Mouse (Mus musculus) Patski (cell line): ENCODE results near the gene Cd163l1. TPM values are rescaled to one million over a fixed set of nuclear protein-coding genes. Genes with fewer than 3 reads are reported as not detected.

Experiments used
- ATAC-seq: fragments of 100-300 bp; one replicate; pipeline ENCODE4 v1.8.0; 2021
- CTCF ChIA-PET: fragments of 350-600 bp; sonication (Branson Sonifier 250); formaldehyde crosslinking; loops from one replicate; lab custom pipeline; 2022; ENCODE audit warnings: inconsistent platforms; lab: Charles Lee
- POLR2A ChIA-PET: fragments of 350-600 bp; sonication (Branson Sonifier 250); formaldehyde crosslinking; loops from one replicate; lab custom pipeline; 2022; ENCODE audit warnings: antibody characterized with exemption, inconsistent platforms; lab: Charles Lee
- DNase-seq: peaks from one replicate; pipeline ENCODE4 v3.0.0-alpha.2; 2011; ENCODE audit warnings: low read depth, low spot score
- H3K27me3 ChIP-seq: fragments of 371-371 bp; one replicate; pipeline ENCODE4 v1.5.1; 2021
- CTCF ChIP-seq: fragments of 100-300 bp; IDR thresholded peaks from one replicate; pipeline ENCODE4 v1.5.1; 2021
- in situ Hi-C: fragments of 300-500 bp; cut with MboI; formaldehyde crosslinking; loops from 3 replicates; pipeline ENCODE4 v1.11.1; 2018; ENCODE audit warnings: low pct_unique_long_range_greater_than_20kb, mixed read lengths
- polyA plus RNA-seq: library from polyadenylated mRNA; unstranded; gene quantifications from one replicate; pipeline ENCODE4 v1.2.3, GENCODE M21; 2021

Cd163l1 gene
- polyA plus RNA-seq, 1 experiment from 2014 or later, result not detected

DNA sequence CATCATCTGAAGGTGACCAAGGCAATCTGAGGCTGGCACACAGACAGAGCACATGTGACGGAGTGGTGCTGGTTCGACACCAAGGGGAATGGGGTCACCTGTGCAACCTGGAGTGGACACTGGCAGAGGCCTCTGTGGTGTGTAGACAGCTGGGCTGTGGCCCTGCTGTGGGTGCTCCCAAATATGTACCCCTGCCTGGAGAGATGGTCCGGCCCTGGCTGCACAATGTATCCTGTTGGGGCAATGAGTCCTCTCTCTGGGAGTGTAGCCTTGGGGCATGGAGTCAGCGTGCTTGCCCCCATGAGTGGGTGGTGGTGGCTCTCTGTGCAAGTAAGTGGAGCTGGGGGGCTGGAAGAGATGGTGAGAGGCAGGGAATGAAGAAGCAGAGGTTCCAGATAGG lies 2.3 kb downstream of the Cd163l1 start:
- ChIA-PET CTCF (no interaction called here), POLR2A (no interaction called here)
- no peak for DNase-seq
- no peak for TF ChIP-seq CTCF
- no peak for ATAC-seq
- in situ Hi-C loops, result no loop called here
- peaks cover 3% of the 10 kb centered on the region for H3K27me3 ChIP-seq

DNA sequence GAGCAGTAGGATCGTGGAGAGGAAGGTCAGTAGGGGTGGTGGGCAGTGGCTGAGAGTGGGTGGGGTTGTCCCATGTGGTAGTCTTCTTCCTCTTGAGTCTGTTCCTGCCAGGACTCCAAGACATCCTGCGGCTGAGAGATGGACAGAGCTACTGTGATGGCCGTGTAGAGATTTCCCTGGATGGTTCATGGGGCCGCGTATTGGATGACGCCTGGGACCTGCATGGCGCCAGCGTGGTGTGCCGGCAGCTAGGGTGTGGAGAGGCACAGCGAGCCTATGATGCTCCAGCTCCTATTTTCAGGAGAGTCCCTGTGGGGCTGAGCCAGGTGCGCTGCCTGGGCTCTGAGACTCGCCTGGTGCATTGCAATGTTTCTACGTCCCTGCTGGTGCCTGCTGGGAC lies 6.1 kb downstream of the Cd163l1 start:
- ChIA-PET POLR2A (no interaction called here), CTCF (no interaction called here)
- DNase-seq (no peak), ATAC-seq (no peak)
- no peaks in the 10 kb centered on the region for H3K27me3 ChIP-seq
- in situ Hi-C loops, result no loop called here
- TF ChIP-seq CTCF, result no peak

GRCm38 (mm10) chr7:140228476-140228875 lies 10.4 kb downstream of the Cd163l1 start:
- H3K27me3 ChIP-seq, result no peaks in the 10 kb centered on the region
- in situ Hi-C loops, result no loop called here
- ChIA-PET CTCF (interaction anchor here (0.7 kb wide), 1 partner anchor 128 kb away, joined by 3 read pairs; no protein-coding TSS in a partner anchor), POLR2A (no interaction called here)
- TF ChIP-seq CTCF, result no peak
- DNase-seq (no peak), ATAC-seq (no peak)

GRCm38 (mm10) chr7:140231026-140231425 lies 13.0 kb downstream of the Cd163l1 start:
- no peaks in the 10 kb centered on the region for H3K27me3 ChIP-seq
- DNase-seq, result no peak
- ChIA-PET CTCF (no interaction called here), POLR2A (no interaction called here)
- no peak for ATAC-seq
- in situ Hi-C loops, result no loop called here
- no peak for TF ChIP-seq CTCF

GRCm38 (mm10) chr7:140233696-140234095 lies 15.6 kb downstream of the Cd163l1 start:
- ChIA-PET CTCF (no interaction called here), POLR2A (no interaction called here)
- no peaks in the 10 kb centered on the region for H3K27me3 ChIP-seq
- in situ Hi-C loops, result no loop called here
- DNase-seq, result no peak
- no peak for TF ChIP-seq CTCF
- no peak for ATAC-seq

GRCm38 (mm10) chr7:140247216-140247615 lies 29.1 kb downstream of the Cd163l1 start, which contains the start of gene 5830411N06Rik:
Gene 5830411N06Rik (plus strand): TSS chr7:140247284.
- ATAC-seq (no peak), DNase-seq (no peak)
- in situ Hi-C loops, result no loop called here
- no peak for TF ChIP-seq CTCF
- CTCF ChIA-PET, result no interaction called here
- H3K27me3 ChIP-seq, result no peaks in the 10 kb centered on the region
- POLR2A ChIA-PET, result interaction anchor here (0.5 kb wide), 1 partner anchor 583 kb away, joined by 3 read pairs; no protein-coding TSS in a partner anchor

DNA sequence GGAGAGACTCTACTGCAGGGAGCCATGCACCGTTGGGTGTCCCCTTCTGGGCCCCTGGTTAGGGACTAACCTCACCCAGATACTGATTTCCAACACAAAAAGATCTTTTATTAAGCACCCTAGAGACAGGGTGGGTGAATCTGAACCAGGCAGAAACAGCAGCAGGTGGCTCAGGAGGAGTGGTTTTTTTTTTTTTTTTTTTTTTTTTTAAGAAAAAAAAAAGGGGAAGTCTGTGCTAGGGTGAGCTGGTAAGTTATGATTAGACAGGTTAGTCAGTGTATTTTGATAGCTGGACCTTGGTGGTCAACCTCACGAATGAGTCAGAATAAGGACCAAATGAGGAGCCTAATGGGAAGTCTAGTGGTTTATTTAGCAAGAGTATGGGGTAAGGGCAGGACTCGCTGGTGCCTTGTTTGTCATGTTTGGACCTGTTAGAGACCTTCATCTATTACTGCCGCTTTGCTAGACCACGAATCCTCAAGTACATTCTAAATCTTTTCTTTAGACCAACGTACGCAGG lies 35.8 kb downstream of the Cd163l1 start:
- no peak for ATAC-seq

More for the DNA sequence above, 35.8 kb downstream of the Cd163l1 start:
- in situ Hi-C loops, result no loop called here
- DNase-seq, result no peak
- TF ChIP-seq CTCF, result no peak
- ChIA-PET POLR2A (interaction anchor here (0.6 kb wide), 1 partner anchor 176 kb away, joined by 5 read pairs; no protein-coding TSS in a partner anchor), CTCF (interaction anchor here (1.1 kb wide), 1 partner anchor 8 kb away, joined by 3 read pairs; no protein-coding TSS in a partner anchor)
- H3K27me3 ChIP-seq, result no peaks in the 10 kb centered on the region

Other genes starting within 250 kb of the Cd163l1 start
- 0.18 TPM for gene 6430531B16Rik, start 239.5 kb upstream of the Cd163l1 start, polyA plus RNA-seq
- 1.4 TPM for gene Adam8, start 225.7 kb upstream of the Cd163l1 start, polyA plus RNA-seq
- gene Zfp511, start 181.9 kb upstream of the Cd163l1 start, polyA plus RNA-seq, result 28.8 TPM
- gene Tubgcp2, start 181.6 kb upstream of the Cd163l1 start, polyA plus RNA-seq, result 29.2 TPM
- not detected for gene Msx3, start 169.2 kb upstream of the Cd163l1 start, polyA plus RNA-seq
- gene Caly, start 135.7 kb upstream of the Cd163l1 start, polyA plus RNA-seq, result not detected
- gene Prap1, start 124.9 kb upstream of the Cd163l1 start, polyA plus RNA-seq, result not detected
- 50.1 TPM for gene Fuom, start 115.8 kb upstream of the Cd163l1 start, polyA plus RNA-seq
- gene Paox, start 102.5 kb upstream of the Cd163l1 start, polyA plus RNA-seq, result 9.8 TPM
- 170 TPM for gene Echs1, start 101.8 kb upstream of the Cd163l1 start, polyA plus RNA-seq
- 23.2 TPM for gene Mtg1, start 80.7 kb upstream of the Cd163l1 start, polyA plus RNA-seq
- 0.01 TPM for gene Sprn, start 63.4 kb upstream of the Cd163l1 start, polyA plus RNA-seq
- gene Olfr522, start 53.5 kb upstream of the Cd163l1 start, polyA plus RNA-seq, result not detected
- gene Olfr523, start 45.0 kb upstream of the Cd163l1 start, polyA plus RNA-seq, result not detected
- gene Olfr524, start 12.3 kb upstream of the Cd163l1 start, polyA plus RNA-seq, result not detected
- not detected for gene 5830411N06Rik, start 29.0 kb downstream of the Cd163l1 start, polyA plus RNA-seq
- not detected for gene Olfr525, start 102.6 kb downstream of the Cd163l1 start, polyA plus RNA-seq
- not detected for gene Olfr527, start 115.8 kb downstream of the Cd163l1 start, polyA plus RNA-seq
- gene Olfr60, start 143.4 kb downstream of the Cd163l1 start, polyA plus RNA-seq, result not detected
- not detected for gene Olfr530, start 158.1 kb downstream of the Cd163l1 start, polyA plus RNA-seq
- not detected for gene Olfr531, start 184.7 kb downstream of the Cd163l1 start, polyA plus RNA-seq
- not detected for gene Olfr532, start 203.4 kb downstream of the Cd163l1 start, polyA plus RNA-seq
- gene Olfr533, start 245.1 kb downstream of the Cd163l1 start, polyA plus RNA-seq, result not detected